Mouse (Mus musculus) spleen, embryonic (tissue): ENCODE measurements around the gene Olfr968.

Experiments used
- CTCF ChIA-PET: fragments of 350-600 bp; sonication (Branson Sonifier 250); formaldehyde crosslinking; loops from one replicate; lab custom pipeline; 2022; lab: Charles Lee

Gene Olfr968

GRCm38 (mm10) chr9:39783153-39783552 lies at the start of gene Olfr968:
TSS of gene Olfr968 (minus strand) at chr9:39783253.
- CTCF ChIA-PET = no interaction called here

DNA sequence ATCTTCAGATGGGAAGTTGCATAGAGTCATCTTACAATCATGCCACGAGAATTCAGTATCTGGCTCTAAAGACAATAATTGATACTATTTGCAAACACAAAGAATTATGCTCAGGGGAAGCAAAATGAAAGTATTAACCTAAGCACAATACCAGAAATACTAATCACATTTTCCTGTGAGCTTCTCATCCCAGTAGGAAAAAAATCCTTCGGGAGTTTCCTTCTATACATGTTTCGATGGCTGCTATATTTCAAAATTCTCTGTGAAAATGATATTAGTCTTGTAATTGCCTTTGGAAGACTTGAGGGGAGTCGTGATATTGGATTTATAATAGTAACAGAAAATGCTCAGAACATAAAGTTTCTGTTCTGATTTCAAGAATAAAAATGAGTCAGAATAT lies 25.5 kb upstream of the Olfr968 start, which contains the start of gene Olfr970:
Gene Olfr970 (plus strand): TSS at position 301 of the 400 bp plus-strand sequence.
- CTCF ChIA-PET = no interaction called here

GRCm38 (mm10) chr9:39790558-39790957 lies 7.5 kb upstream of the Olfr968 start, which contains the start of gene Olfr969:
TSS of gene Olfr969 (plus strand) at chr9:39790945.
- CTCF ChIA-PET = no interaction called here

DNA sequence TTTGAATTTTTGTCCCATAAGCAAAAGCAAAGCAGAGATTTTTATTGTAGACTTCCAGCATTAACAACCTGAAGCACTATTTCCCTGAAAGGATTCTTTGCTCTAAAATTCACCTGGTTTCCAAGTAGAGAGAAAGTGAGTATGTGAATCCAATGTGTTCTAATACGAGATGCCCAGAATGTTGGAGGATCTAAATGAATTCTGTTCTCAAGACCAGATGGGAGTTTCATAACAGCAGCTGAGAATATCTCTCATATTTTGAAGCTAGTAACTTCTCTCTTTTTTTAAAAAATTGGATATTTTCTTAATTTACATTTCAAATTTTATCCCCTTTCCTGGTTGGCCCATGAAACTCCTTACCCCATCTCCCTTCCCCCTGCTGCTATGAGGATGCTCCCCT lies 36.6 kb downstream of the Olfr968 start:
- CTCF ChIA-PET = no interaction called here

- CTCF ChIA-PET = no interaction called here
These were observed 37.1 kb downstream of the Olfr968 start, which contains the start of gene Olfr967 for GRCm38 (mm10) chr9:39745949-39746348. TSS of gene Olfr967 (plus strand) at chr9:39746249.

GRCm38 (mm10) chr9:39740741-39741140 lies 42.3 kb downstream of the Olfr968 start:
- CTCF ChIA-PET = interaction anchor here (0.5 kb wide), 1 partner anchor 49 kb away, joined by 3 read pairs; no protein-coding TSS in a partner anchor

DNA sequence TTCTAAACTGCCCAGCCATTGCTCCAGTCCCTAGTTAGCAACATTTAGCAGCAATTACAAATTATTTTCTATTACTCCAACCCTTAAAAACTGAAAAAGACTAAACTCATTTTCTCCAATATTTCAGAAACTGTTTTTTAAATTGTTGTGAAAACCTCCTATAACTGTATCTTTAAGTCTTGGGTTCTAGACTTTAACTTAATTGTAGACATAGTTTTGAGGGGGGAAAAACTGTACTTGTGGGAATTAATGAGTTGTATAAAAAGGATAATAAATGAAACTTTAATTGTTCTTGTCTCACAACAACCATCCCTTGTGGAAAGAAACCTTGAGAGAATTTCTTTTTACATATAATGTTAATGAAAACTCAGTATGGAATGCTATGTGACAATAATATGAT lies 52.4 kb downstream of the Olfr968 start, which contains the start of gene Olfr150:
Gene Olfr150 (plus strand): TSS at position 301 of the 400 bp plus-strand sequence.
- CTCF ChIA-PET = no interaction called here
